Mouse (Mus musculus) skeletal muscle tissue, postnatal 0 days (tissue): Measurements from ENCODE around the gene Olfr743. TPM values are rescaled to one million over a fixed set of nuclear protein-coding genes. Genes with fewer than 3 reads are reported as not detected.

Source experiments
- polyA plus RNA-seq: library from polyadenylated mRNA; unstranded; fragments of >200 nt; fragmentation: Nextera tagmentation; extraction: Ambion mirVana; gene quantifications from 2 replicates; pipeline ENCODE4 v1.2.1, GENCODE M21; 2015

Gene Olfr743
- not detected in 2 replicates for polyA plus RNA-seq

DNA sequence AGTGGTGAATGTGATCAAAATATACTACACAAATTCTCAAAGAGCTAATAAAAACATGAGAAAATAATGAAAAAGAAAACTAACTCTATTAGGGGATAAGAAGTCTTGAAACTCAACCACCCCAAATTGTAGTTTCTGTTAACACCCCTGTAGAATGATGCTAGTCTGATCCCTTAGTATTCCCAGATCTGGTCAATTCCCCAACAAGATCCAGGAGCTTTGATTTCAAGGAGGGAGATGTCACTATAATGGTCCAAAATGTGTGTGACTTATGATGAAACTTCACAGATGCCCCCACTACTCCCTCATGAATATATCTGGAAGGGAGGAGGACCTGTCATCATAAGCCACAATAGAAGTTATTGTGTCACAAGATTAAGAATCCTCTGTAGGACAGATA is at the start of gene Olfr743:
Gene Olfr743 (plus strand): TSS at position 301 of the 400 bp plus-strand sequence.

GRCm38 (mm10) chr14:50472438-50472837 is 49.2 kb upstream of the Olfr743 start, which contains the start of gene Olfr741:
Gene Olfr741, plus strand, starts transcription at chr14:50472738.

DNA sequence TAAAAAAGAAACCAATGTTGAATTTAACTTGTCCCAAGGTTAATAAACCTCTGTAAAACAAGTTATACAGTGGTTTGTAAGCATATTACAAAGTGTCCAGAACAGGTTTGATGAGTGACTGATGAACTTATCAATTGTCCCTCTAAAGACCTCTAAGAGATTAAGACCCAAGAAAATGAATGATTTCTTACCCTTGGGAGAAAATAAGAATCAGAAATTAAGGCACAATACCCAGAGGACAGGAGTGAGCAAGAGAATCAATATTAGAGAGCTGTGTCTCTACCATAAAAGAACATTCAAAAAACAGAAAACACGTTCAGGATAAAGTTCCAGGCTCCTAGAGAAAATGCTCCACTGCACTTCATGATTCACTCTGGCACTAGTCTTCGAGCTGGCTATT is 18.3 kb upstream of the Olfr743 start, which contains the start of gene Olfr742:
Gene Olfr742 (plus strand): TSS at position 301 of the 400 bp plus-strand sequence.

Other genes starting within 250 kb of the Olfr743 start
- gene Olfr732, start 237.6 kb upstream of the Olfr743 start, polyA plus RNA-seq = not detected in 2 replicates
- not detected in 2 replicates for gene Olfr733, start 220.3 kb upstream of the Olfr743 start, polyA plus RNA-seq
- not detected in 2 replicates for gene Olfr734, start 195.1 kb upstream of the Olfr743 start, polyA plus RNA-seq
- not detected in 2 replicates for gene Olfr735, start 173.0 kb upstream of the Olfr743 start, polyA plus RNA-seq
- gene Tlr11, start 163.9 kb upstream of the Olfr743 start, polyA plus RNA-seq = not detected in 2 replicates
- gene Olfr736, start 140.7 kb upstream of the Olfr743 start, polyA plus RNA-seq = not detected in 2 replicates
- gene Olfr738, start 114.3 kb upstream of the Olfr743 start, polyA plus RNA-seq = not detected in 2 replicates
- gene Olfr739, start 103.2 kb upstream of the Olfr743 start, polyA plus RNA-seq = not detected in 2 replicates
- gene Olfr740, start 76.3 kb upstream of the Olfr743 start, polyA plus RNA-seq = not detected in 2 replicates
- gene Olfr741, start 49.1 kb upstream of the Olfr743 start, polyA plus RNA-seq = not detected in 2 replicates
- gene Olfr742, start 18.2 kb upstream of the Olfr743 start, polyA plus RNA-seq = not detected in 2 replicates
- not detected in 2 replicates for gene Olfr744, start 93.0 kb downstream of the Olfr743 start, polyA plus RNA-seq
- gene Olfr745, start 117.5 kb downstream of the Olfr743 start, polyA plus RNA-seq = not detected in 2 replicates
- not detected in 2 replicates for gene Olfr746, start 125.2 kb downstream of the Olfr743 start, polyA plus RNA-seq
- gene Olfr747, start 171.4 kb downstream of the Olfr743 start, polyA plus RNA-seq = not detected in 2 replicates
- not detected in 2 replicates for gene Olfr748, start 185.5 kb downstream of the Olfr743 start, polyA plus RNA-seq
- not detected in 2 replicates for gene Olfr749, start 223.3 kb downstream of the Olfr743 start, polyA plus RNA-seq